Mouse (Mus musculus): ENCODE results near the gene Slc38a9. TPM values are rescaled to one million over a fixed set of nuclear protein-coding genes. Genes with fewer than 3 reads are reported as not detected.
"Not testable (repeated sequence)": the region's sequence is repeated elsewhere in the genome, so short reads cannot be mapped to it uniquely, and the experiment has no call there.

Slc38a9 gene
- polyA plus RNA-seq, 1 experiment: 2.1 TPM

GRCm38 (mm10) chr13:112673899-112674447, 13.4 kb downstream of the Slc38a9 start:
- 7% methylated on average over 9 of the region's 9 CpGs for WGBS
- DNase-seq (ENCODE audit: low read depth, low spot score): peak; percentile 32

DNA sequence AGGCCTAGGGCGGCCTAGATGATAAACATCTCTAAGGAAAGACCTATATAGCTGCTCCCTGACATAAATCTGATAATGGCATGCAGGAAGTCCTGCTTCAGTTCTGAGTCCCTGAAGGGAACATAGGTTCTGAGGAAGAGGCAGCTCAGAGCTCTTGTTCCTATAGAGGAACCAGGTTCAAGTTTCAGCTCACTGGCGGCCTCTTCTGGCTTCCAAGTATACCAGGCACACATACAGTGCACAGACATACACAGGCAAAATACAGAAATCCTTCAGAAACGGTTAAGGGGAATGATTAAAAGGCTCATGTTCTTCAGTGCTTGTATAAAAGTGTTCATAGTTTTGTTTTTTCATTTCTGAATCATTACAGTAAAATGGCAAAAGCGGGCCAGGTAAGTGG, 17.6 kb downstream of the Slc38a9 start:
- 96% methylated on average over 4 of the region's 4 CpGs for WGBS
- no peak for DNase-seq (ENCODE audit: low read depth, low spot score)

DNA sequence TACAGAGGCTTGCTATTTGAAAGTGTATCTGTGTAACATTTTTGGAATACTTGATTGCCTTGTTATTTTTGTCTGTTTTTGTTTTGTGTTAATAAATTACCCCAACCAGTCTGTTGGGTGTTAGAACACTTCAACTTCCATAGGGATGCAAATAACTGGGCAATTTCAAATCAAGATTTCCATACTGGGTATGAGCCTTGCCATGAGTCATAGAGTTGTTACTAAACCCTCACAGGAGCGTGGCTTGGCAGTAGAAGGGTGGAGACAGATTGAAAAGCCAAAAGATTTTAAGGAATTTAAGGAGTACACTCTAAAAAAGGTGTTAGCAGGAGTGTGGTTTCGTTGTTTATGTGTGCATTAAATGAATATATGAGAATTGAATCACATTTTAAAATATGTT, 22.8 kb downstream of the Slc38a9 start:
- DNase-seq (ENCODE audit: low read depth, low spot score): no peak
- WGBS: 71% methylated on average over 2 of the region's 2 CpGs

DNA sequence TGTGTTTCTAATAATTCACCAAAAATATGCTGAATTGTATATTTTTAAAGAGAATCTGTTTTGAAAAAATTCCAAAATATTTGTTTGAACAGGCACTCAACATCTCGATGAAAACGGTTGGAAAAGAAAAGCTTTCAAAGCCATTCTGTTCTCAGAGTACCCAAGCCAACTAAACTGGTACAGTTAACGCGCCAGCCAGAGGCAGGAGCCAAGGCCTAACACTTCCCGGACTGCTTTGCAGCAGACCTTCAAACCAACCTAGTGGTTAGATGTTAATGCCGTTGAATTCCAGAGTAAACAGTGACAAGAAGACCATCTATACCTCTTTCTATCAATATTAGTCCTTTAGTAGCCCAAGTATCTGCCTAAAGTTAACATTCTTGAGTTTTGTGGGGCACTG, 23.4 kb downstream of the Slc38a9 start:
- WGBS: 83% methylated on average over 6 of the region's 6 CpGs
- no peak for DNase-seq (ENCODE audit: low read depth, low spot score)

DNA sequence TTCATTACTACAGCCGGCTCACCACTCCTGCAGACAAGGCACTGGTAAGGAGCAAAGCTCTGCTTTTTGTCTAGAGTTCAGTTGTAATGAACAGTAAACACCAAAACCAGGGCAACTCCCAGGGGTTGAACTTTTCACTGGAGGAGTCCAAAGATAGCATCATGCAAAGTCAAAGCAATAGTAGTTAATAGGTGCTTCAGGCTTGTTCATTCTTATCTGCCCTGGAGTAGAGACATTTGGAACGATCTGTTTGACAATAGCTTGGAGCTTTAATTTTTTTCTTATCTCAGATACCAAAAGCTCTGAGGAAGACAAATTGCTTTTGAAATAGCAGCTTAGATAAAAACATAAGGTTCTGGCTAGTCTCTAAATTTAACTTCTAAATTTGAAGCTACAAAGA, 25.6 kb downstream of the Slc38a9 start:
- DNase-seq (ENCODE audit: low read depth, low spot score): no peak
- WGBS: 68% methylated on average over 2 of the region's 2 CpGs

- WGBS: 47% methylated on average over 10 of the region's 10 CpGs
- peak; percentile 28 for DNase-seq (ENCODE audit: low read depth, low spot score)
Observed at GRCm38 (mm10) chr13:112692870-112693553, 32.5 kb downstream of the Slc38a9 start.

DNA sequence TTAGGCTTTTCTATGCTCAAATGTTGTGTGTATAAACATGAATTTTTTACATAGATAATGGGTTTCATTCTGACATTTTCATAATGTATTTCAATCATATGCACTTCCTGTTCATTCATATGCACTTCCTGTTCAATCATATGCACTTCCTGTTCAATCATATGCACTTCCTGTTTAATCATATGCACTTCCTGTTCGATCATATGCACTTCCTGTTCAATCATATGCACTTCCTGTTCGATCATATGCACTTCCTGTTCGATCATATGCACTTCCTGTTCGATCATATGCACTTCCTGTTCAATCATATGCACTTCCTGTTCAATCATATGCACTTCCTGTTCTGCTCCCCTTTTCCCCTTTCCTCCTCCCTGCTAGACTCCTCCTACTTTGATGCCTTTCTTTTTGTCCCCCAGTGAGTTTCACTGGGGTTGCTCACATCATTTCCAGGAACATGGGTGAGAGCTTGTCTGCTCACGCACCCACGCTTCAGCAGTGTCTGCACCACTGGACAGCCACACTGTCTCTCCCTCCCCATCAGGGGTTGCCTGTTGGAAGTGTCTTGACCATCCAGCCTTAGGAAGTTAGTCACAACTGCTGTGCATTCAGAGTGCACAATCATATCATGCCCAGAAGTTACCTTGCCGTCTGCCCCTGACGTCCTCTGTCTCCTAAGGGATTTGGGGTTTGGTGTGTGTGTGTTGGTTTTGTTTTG, 35.1 kb downstream of the Slc38a9 start:
- 92% methylated on average over 8 of the region's 8 CpGs for WGBS
- DNase-seq (ENCODE audit: low read depth, low spot score): no peak

- WGBS: 89% methylated on average over 8 of the region's 8 CpGs
Observed at GRCm38 (mm10) chr13:112701256-112701655, 40.7 kb downstream of the Slc38a9 start.

DNA sequence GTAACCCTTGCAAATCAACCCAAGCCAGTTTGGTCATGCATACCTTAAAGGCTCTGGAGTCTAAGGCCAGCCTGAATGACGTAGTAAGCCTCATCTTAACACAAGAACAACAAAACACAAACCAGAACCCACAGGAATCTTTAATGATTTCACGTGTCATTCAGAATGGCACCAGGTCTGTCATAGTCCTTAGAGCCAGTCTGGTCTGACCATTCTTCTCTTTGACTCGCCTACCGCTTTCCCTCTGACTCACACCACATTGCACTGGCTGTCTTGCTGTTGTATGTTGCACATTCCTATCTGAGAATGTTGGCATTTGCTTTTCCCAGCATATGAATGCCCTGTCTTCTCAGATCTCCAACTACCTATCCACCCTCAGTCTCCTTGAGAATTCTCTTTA, 45.8 kb downstream of the Slc38a9 start:
- 93% methylated on average over 4 of the region's 4 CpGs for WGBS
- no peak for DNase-seq (ENCODE audit: low read depth, low spot score)

More at GRCm38 (mm10) chr13:112701256-112701655, 40.7 kb downstream of the Slc38a9 start:
- no peak for DNase-seq (ENCODE audit: low read depth, low spot score)

DNA sequence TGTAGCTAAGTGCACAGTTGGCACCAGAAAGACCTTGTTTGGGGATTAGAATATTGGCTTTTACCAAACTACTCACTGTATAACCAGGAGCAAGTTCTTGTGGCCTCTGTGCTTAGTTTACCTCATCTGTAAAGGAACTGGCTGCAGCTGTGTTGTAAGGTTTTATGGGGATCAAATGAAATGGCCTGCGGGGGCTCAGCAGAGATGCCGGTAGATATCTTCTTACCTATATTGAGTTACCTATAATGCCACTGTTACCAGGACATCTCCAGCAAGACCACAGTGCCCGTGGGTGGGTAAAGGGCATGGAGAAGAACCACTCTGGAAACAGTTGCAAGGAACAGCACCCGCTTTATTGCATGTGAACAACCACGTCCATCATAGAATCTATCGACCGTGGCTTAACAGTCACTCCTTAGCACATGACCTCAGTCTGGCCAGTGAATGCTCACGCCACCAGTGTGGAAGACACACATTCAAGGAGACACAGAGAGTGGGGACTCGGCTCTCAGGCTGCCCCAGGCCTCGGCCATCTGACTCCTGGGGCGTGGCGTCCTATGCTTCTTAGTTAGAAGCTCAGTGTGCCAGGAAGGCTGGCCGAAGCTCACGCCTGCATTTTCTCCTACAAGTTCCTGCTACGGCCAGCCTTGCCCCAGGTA, 59.7 kb downstream of the Slc38a9 start:
- DNase-seq (ENCODE audit: low read depth, low spot score): no peak
- WGBS: 70% methylated on average over 15 of the region's 15 CpGs

DNA sequence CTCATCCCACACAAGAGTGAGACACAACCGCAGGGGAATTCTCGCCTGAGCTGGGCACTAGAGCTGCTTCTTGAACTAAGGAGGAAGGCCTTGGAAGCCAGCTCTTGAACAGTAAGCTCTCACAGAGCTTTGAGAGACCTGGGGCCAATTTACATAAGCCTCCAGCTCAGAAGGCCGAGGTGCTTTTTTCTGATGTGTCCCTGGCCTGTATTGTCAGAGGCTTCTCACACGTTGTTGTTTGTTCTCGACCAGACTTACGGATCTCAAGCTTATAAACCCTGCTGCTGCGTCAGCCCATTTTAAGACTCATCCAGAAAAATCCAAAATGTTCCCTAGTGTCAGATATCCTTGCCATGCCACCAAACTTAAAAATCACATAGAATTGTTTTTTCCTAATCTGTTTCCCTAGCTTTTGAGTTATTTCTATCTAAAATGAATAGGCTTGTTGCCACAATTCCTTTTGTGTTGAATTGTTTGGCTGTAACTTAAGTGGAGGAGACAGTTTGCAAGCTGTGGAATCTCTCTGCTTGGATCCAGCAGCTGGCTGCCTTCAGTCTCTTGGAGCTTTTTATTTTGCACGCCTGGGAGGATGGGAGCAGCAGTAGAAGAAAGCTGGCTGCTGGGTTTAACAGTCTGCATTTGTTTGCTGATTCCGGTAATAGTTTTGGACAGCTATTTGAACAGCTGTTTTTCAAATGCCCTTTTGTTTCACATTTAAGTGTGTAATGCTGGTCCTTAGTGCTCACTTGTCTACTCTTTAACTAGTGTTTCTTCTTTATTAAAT, 61.6 kb downstream of the Slc38a9 start:
- DNase-seq (ENCODE audit: low read depth, low spot score): no peak
- 53% methylated on average over 9 of the region's 9 CpGs for WGBS

GRCm38 (mm10) chr13:112724260-112724659, 63.7 kb downstream of the Slc38a9 start:
- DNase-seq (ENCODE audit: low read depth, low spot score): not testable (repeated sequence)

- no peak for DNase-seq (ENCODE audit: low read depth, low spot score)
- WGBS: 48% methylated on average over 3 of the region's 3 CpGs
Observed at GRCm38 (mm10) chr13:112726002-112726401, 65.5 kb downstream of the Slc38a9 start.

- WGBS: 83% methylated on average over 12 of the region's 12 CpGs
- DNase-seq (ENCODE audit: low read depth, low spot score): no peak
Observed at GRCm38 (mm10) chr13:112733311-112733710, 72.8 kb downstream of the Slc38a9 start.

DNA sequence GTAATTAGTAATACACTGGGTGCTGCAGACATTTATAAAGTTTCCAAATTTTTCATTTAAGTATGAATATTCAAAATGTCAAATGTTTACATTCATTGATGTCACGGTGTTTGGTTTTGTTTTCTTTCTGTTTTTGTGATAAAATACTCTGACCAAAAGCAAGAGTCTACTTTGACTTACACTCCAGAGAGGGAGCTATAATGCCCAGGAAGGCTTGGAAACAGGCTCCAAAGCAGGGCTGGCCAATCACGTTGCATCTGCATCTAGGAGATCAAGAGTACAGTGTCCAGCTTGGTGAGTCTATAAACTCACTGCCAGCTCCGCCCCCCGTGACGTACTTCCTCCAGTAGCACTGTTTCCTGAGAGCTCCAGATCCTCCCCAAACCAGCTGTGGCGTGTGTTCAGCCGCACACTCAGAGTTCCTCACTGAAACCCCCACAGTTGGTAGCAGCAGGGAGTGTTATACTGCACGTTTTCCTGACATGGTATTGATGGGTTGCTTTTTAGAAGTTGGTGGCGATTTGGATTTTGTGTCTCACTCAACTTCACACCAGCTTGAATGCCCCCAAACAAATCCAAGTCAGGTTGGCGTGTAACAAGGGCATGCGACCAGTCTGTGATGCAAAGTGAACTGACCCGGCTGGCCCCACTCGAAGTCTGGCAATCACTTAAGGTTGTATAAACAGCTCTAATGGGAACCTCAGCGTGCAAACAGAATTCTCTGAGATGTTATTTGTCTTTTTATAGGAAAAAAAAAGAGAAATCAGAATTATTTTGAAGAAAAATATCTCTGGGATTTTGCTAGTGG, 74.6 kb downstream of the Slc38a9 start:
- 62% methylated on average over 14 of the region's 14 CpGs for WGBS

GRCm38 (mm10) chr13:112736407-112736806, 75.9 kb downstream of the Slc38a9 start:
- no peak for DNase-seq (ENCODE audit: low read depth, low spot score)
- WGBS: 83% methylated on average over 10 of the region's 10 CpGs

More for the DNA sequence above, 74.6 kb downstream of the Slc38a9 start:
- no peak for DNase-seq (ENCODE audit: low read depth, low spot score)

DNA sequence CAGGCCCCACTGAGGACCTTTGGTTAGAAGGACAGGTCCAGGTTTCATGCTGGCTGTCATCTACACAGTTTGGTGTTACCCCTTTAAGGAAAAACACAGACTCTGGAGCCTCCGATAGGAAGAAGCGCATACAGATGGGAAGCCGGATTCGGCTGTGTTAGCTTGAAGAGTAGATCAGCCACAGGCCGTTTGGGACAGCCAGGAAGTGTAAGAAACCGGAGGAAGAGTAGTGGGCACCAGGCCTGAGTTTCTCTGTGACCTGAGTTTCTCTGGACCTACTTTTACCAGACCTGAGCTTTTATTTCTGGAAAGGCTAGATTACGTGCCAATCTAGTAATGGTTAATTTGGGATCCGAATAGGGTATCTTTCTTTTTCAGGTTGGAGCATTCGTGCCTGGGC, 76.6 kb downstream of the Slc38a9 start:
- DNase-seq (ENCODE audit: low read depth, low spot score): no peak
- 88% methylated on average over 9 of the region's 9 CpGs for WGBS

GRCm38 (mm10) chr13:112738005-112738404, 77.5 kb downstream of the Slc38a9 start:
- 83% methylated on average over 16 of the region's 16 CpGs for WGBS

GRCm38 (mm10) chr13:112740073-112740472, 79.5 kb downstream of the Slc38a9 start:
- DNase-seq (ENCODE audit: low read depth, low spot score): no peak
- WGBS: 90% methylated on average over 6 of the region's 6 CpGs

More at GRCm38 (mm10) chr13:112738005-112738404, 77.5 kb downstream of the Slc38a9 start:
- DNase-seq (ENCODE audit: low read depth, low spot score): no peak

Data from large intestine, adult 2 months (tissue).